Mouse (Mus musculus): Measurements from ENCODE around the gene Vax2. TPM values are rescaled to one million over a fixed set of nuclear protein-coding genes. Genes with fewer than 3 reads are reported as not detected.

Gene Vax2
- polyA plus RNA-seq, 1 experiment from 2014 or later, result not detected

DNA sequence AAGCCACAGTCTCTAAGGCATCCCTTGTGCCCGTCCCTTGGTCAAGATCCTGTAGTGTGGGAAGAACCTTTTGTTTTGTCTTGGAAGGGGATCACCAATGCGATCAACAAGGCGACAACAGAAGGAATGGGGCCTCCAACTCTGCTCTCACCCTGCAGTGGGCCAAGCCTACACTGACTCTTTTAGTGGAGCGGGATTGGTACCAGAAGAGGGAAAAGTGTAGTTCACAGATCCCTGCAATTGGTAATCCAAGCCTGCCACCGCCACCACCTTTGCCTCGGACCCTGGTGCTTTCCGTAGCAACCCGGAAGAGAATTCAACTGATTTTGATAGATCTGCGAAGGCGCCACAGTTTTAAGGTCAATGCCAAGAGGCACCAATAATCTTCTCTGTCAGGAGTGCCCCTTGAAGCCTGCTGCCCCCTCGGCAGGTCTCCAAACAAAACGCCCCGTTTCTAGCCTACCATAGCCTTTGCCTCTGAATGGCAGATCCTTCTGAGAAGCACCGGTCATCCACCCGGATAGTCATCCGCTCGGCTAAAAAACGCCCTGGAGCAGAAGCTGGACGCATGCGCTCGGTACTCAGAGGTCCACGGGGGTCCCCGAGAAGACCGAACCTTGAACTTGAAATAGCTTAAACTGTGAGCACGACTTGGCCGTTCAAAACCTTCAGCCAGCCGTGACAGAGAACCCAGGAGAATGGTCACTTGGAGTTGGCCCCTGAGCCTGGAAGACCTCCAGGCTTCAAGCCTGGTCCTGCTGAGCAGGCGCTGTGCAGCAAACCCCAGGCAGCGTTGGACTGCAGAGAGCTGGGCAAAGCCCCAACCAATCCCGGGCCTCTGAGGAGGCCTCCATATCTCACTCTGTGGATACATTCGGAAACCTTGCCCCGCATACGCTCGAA is 3.4 kb downstream of the Vax2 start:
- peaks cover 30% of the 10 kb centered on the region for H3K4me1 ChIP-seq
- WGBS, result under 1% methylated on average over 34 of the region's 34 CpGs
- no peak overlapping the region for H3K27ac ChIP-seq
- H3K27me3 ChIP-seq (ENCODE audit: insufficient read depth, poor library complexity, severe bottlenecking), result peaks cover 97% of the 10 kb centered on the region
- 0 out of 2 replicates have a peak overlapping the region, but pooled peaks have one; percentile 0 for H3K4me3 ChIP-seq
- no peak for DNase-seq (ENCODE audit: low spot score)
- no peaks in the 10 kb centered on the region for H3K9me3 ChIP-seq
- no peaks in the 10 kb centered on the region for H3K36me3 ChIP-seq

GRCm38 (mm10) chr6:83715461-83716196 is 4.6 kb downstream of the Vax2 start:
- no peaks in the 10 kb centered on the region for H3K36me3 ChIP-seq
- DNase-seq (ENCODE audit: low spot score), result no peak
- H3K4me1 ChIP-seq, result peaks cover 24% of the 10 kb centered on the region
- WGBS, result under 1% methylated on average over 30 of the region's 30 CpGs
- H3K4me3 ChIP-seq, result peak overlapping the region; percentile 32; the same call in 1 of the 2 replicates
- H3K27me3 ChIP-seq (ENCODE audit: insufficient read depth, poor library complexity, severe bottlenecking), result peaks cover 97% of the 10 kb centered on the region
- H3K27ac ChIP-seq, result no peak overlapping the region
- H3K9me3 ChIP-seq, result no peaks in the 10 kb centered on the region

GRCm38 (mm10) chr6:83717026-83717425 is 6.0 kb downstream of the Vax2 start:
- Histone ChIP-seq H3K27ac (no peak overlapping the region), H3K36me3 (no peaks in the 10 kb centered on the region), H3K27me3 (ENCODE audit: insufficient read depth, poor library complexity, severe bottlenecking) (peaks cover 97% of the 10 kb centered on the region), H3K9me3 (no peaks in the 10 kb centered on the region), H3K4me1 (peaks cover 10% of the 10 kb centered on the region), H3K4me3 (no peak overlapping the region)
- DNase-seq (ENCODE audit: low spot score), result no peak
- 2% methylated on average over 8 of the region's 8 CpGs for WGBS

- Histone ChIP-seq H3K27ac (no peak overlapping the region), H3K9me3 (no peaks in the 10 kb centered on the region), H3K27me3 (ENCODE audit: insufficient read depth, poor library complexity, severe bottlenecking) (peaks cover 77% of the 10 kb centered on the region), H3K36me3 (no peaks in the 10 kb centered on the region), H3K4me3 (no peak overlapping the region), H3K4me1 (no peaks in the 10 kb centered on the region)
- no peak for DNase-seq (ENCODE audit: low spot score)
- WGBS, result 25% methylated on average over 6 of the region's 6 CpGs
Measured at GRCm38 (mm10) chr6:83722526-83722925, 11.5 kb downstream of the Vax2 start.

DNA sequence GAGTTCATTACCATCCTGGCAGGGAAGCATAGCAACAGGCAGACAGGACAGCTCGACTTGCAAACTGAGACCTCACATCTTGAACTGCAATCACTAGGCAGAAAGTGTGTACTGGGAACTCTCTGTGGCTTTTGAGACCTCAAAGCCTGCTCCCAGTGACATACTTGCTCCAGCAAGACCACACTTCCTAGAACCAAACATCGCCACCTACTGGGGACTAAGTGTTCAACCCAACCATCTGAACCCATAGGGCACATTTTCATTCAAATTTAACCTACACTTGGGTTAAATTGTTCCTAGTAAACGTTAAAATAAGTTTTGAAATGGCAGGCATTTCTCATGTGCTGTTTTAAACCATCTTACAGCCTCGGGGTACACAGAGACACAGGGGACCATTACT is 16.1 kb downstream of the Vax2 start:
- Histone ChIP-seq H3K9me3 (no peaks in the 10 kb centered on the region), H3K27ac (no peak overlapping the region), H3K4me3 (no peak overlapping the region), H3K4me1 (no peaks in the 10 kb centered on the region), H3K27me3 (ENCODE audit: insufficient read depth, poor library complexity, severe bottlenecking) (peaks cover 63% of the 10 kb centered on the region), H3K36me3 (no peaks in the 10 kb centered on the region)
- no peak for DNase-seq (ENCODE audit: low spot score)
- WGBS, result 36% methylated on average over 4 of the region's 4 CpGs

DNA sequence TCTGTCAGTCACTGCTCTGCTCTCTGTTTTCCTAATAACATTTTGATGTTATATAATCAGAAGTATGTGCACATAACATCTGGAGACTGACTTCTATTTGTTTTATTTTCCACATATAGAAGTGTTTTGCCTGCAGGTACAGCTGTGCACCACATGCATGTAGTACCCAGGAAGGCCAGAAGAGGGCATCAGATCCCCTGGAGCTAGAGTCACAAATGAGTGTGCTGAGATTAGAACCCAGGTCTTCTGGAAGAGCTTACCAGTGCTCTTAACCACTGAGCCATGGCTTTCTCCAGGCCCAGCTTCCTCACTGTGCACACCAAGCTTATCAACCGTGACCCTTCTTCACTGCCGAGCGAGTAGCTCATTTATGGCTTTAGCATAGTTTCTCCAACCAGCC is 17.4 kb downstream of the Vax2 start:
- peaks cover 58% of the 10 kb centered on the region for H3K27me3 ChIP-seq (ENCODE audit: insufficient read depth, poor library complexity, severe bottlenecking)
- WGBS, result 83% methylated on average over 3 of the region's 3 CpGs

DNA sequence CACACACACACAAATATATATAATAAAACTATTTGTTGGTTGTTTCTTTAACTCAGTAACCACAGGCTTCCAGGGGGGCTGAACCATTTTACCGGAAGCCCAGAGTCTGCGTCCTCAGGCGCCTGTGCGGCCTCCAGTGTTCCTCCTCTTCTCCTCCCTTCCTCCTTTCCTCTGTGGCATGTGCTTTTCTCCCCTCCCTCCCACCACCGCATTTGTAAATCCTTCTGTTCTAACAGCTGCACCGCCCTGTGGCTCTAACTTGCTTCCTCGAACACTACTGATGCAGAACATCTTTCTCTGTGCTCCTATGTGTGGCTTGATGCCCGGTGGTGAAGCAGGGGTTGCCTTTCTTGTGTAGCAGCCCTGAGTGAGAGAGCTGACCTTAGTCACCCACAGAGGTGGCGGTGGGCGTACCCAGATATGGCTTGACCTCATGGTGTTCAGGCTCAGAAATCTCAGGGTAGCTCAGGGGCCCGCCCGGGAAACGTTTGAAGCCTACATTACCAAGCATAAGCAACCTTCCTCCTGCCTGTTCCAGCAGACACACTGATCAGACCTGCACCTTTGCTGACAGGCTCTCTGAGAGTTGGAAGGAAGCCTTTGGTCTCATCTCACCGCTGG is 18.4 kb downstream of the Vax2 start:
- peaks cover 51% of the 10 kb centered on the region for H3K27me3 ChIP-seq (ENCODE audit: insufficient read depth, poor library complexity, severe bottlenecking)
- H3K27ac ChIP-seq, result no peak overlapping the region
- H3K9me3 ChIP-seq, result 0 out of 2 replicates have a peak, but pooled peaks cover 3% of the 10 kb centered on the region
- DNase-seq (ENCODE audit: low spot score), result no peak
- H3K4me3 ChIP-seq, result no peak overlapping the region
- WGBS, result 62% methylated on average over 14 of the region's 14 CpGs
- H3K4me1 ChIP-seq, result no peaks in the 10 kb centered on the region
- H3K36me3 ChIP-seq, result no peaks in the 10 kb centered on the region

More for the DNA sequence above, 17.4 kb downstream of the Vax2 start:
- Histone ChIP-seq H3K4me3 (no peak overlapping the region), H3K9me3 (no peaks in the 10 kb centered on the region), H3K36me3 (no peaks in the 10 kb centered on the region), H3K4me1 (no peaks in the 10 kb centered on the region), H3K27ac (no peak overlapping the region)
- no peak for DNase-seq (ENCODE audit: low spot score)

- no peak for DNase-seq (ENCODE audit: low spot score)
- H3K4me1 ChIP-seq, result no peaks in the 10 kb centered on the region
- H3K27me3 ChIP-seq (ENCODE audit: insufficient read depth, poor library complexity, severe bottlenecking), result peaks cover 61% of the 10 kb centered on the region
- WGBS, result 30% methylated on average over 5 of the region's 5 CpGs
- no peak overlapping the region for H3K27ac ChIP-seq
- H3K9me3 ChIP-seq, result 0 out of 2 replicates have a peak, but pooled peaks cover 3% of the 10 kb centered on the region
- H3K4me3 ChIP-seq, result no peak overlapping the region
- H3K36me3 ChIP-seq, result no peaks in the 10 kb centered on the region
Measured at GRCm38 (mm10) chr6:83731128-83731527, 20.1 kb downstream of the Vax2 start.

GRCm38 (mm10) chr6:83737311-83737710 is 26.2 kb downstream of the Vax2 start:
- Histone ChIP-seq H3K36me3 (no peaks in the 10 kb centered on the region), H3K9me3 (0 out of 2 replicates have a peak, but pooled peaks cover 3% of the 10 kb centered on the region), H3K4me1 (peaks cover 7% of the 10 kb centered on the region; the same call in 1 of the 2 replicates), H3K27ac (no peak overlapping the region), H3K27me3 (ENCODE audit: insufficient read depth, poor library complexity, severe bottlenecking) (peaks cover 44% of the 10 kb centered on the region), H3K4me3 (peak overlapping the region; percentile 3; the same call in 1 of the 2 replicates)
- 23% methylated on average over 13 of the region's 13 CpGs for WGBS
- DNase-seq (ENCODE audit: low spot score), result peak; percentile 69

DNA sequence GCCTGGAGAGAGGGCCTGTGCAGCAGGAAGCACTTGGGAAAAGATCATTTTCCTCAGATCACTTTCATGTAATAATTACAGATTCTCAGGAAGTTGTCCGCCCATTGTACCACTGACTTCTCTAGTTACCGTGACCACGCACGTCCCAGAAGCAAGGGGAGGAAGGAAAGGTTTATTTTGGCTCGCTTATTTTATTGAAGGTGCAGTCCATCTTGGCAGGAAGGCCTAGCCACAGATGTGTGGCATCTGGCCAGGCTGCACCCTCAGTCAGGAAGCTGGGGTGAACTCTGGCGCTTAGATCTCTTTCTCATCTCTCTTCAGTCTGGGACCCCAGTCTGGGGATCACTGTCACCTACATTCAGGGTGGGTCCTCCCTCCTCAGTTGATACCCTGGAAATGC is 27.5 kb downstream of the Vax2 start:
- H3K27ac ChIP-seq, result no peak overlapping the region
- DNase-seq (ENCODE audit: low spot score), result peak; percentile 58
- no peaks in the 10 kb centered on the region for H3K36me3 ChIP-seq
- H3K4me3 ChIP-seq, result no peak overlapping the region
- peaks cover 7% of the 10 kb centered on the region; the same call in 1 of the 2 replicates for H3K4me1 ChIP-seq
- peaks cover 51% of the 10 kb centered on the region for H3K27me3 ChIP-seq (ENCODE audit: insufficient read depth, poor library complexity, severe bottlenecking)
- WGBS, result 80% methylated on average over 6 of the region's 6 CpGs
- 0 out of 2 replicates have a peak, but pooled peaks cover 3% of the 10 kb centered on the region for H3K9me3 ChIP-seq

GRCm38 (mm10) chr6:83742761-83743160 is 31.7 kb downstream of the Vax2 start, which contains the start of gene Atp6v1b1:
Atp6v1b1 (plus strand) TSS chr6:83742990.
- Histone ChIP-seq H3K27ac (no peak within 1 kb of the TSS), H3K9me3 (no peaks in the 10 kb centered on the region), H3K4me3 (no peak within 1 kb of the TSS), H3K4me1 (0 out of 2 replicates have a peak, but pooled peaks cover 1% of the 10 kb centered on the region), H3K27me3 (ENCODE audit: insufficient read depth, poor library complexity, severe bottlenecking) (peaks cover 66% of the 10 kb centered on the region), H3K36me3 (no peaks in the 10 kb centered on the region)
- 46% methylated on average over 5 of the region's 5 CpGs for WGBS
- no peak for DNase-seq (ENCODE audit: low spot score)

DNA sequence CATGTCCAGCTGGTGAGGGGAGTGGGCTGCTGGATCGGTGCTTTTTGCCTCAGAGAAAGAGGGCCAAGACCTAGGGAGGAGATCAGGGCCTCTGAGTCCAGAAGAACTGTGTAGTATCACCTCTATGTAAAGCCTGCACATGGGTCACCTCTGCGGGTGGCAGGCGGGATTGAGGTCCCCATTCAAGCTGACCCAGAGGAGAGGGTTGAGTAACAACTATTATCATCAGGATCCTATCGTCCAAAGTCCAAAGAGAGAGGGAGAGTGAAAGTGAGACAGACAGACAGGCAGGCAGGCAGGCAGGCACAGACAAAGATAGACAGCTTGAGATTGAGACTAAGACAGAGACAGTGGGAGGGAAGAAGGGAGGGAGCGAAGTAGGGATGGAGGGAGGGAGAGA is 32.1 kb downstream of the Vax2 start:
- Histone ChIP-seq H3K27ac (no peak overlapping the region), H3K4me3 (no peak overlapping the region), H3K9me3 (no peaks in the 10 kb centered on the region), H3K27me3 (ENCODE audit: insufficient read depth, poor library complexity, severe bottlenecking) (peaks cover 66% of the 10 kb centered on the region), H3K36me3 (no peaks in the 10 kb centered on the region), H3K4me1 (no peaks in the 10 kb centered on the region)
- DNase-seq (ENCODE audit: low spot score), result no peak
- 51% methylated on average over 5 of the region's 5 CpGs for WGBS

Data from heart, embryonic 10.5 days (tissue).